Mouse (Mus musculus) liver, embryonic 13.5 days (tissue): ENCODE data around the gene Ripply3. TPM values are rescaled to one million over a fixed set of nuclear protein-coding genes. Genes with fewer than 3 reads are reported as not detected.
A peak's percentile ranks its signal among the peaks of the same experiment; 100 is the strongest.

Experiments used
- ATAC-seq: fragments of 200-750 bp; cut with Nextera tagmentation; 2 replicates; pipeline ENCODE4 v1.8.0; 2017; ENCODE audit warnings: low read depth, mild to moderate bottlenecking, moderate number of reproducible peaks, moderate library complexity
- DNase-seq: peaks from one replicate; pipeline ENCODE4 v3.0.0; 2022
- H3K27ac ChIP-seq: fragments of 300-500 bp; sonication (generic); 2 replicates; pipeline ENCODE4 v1.5.1; 2015; ENCODE audit warnings: moderate library complexity, mild to moderate bottlenecking, inconsistent platforms
- H3K27me3 ChIP-seq: fragments of 300-500 bp; sonication (generic); 2 replicates; pipeline ENCODE4 v1.6.1; 2015; ENCODE audit warnings: mild to moderate bottlenecking, inconsistent platforms
- H3K36me3 ChIP-seq: fragments of 300-500 bp; sonication (generic); 2 replicates; pipeline ENCODE4 v1.6.1; 2015; ENCODE audit warnings: mild to moderate bottlenecking, inconsistent platforms
- H3K4me1 ChIP-seq: fragments of 300-500 bp; sonication (generic); replicated peaks from 2 replicates; pipeline ENCODE4 v1.6.1; 2015; ENCODE audit warnings: inconsistent platforms
- H3K4me2 ChIP-seq: fragments of 300-500 bp; sonication (generic); 2 replicates; pipeline ENCODE4 v1.6.1; 2015; ENCODE audit warnings: inconsistent platforms, mild to moderate bottlenecking, moderate library complexity
- H3K4me3 ChIP-seq: fragments of 300-500 bp; sonication (generic); replicated peaks from 2 replicates; pipeline ENCODE4 v1.5.1; 2015; ENCODE audit warnings: mild to moderate bottlenecking, inconsistent platforms
- H3K9ac ChIP-seq: fragments of 300-500 bp; sonication (generic); 2 replicates; pipeline ENCODE4 v1.6.1; 2015; ENCODE audit warnings: mild to moderate bottlenecking, inconsistent platforms
- H3K9me3 ChIP-seq: fragments of 300-500 bp; sonication (generic); replicated peaks from 2 replicates; pipeline ENCODE4 v1.6.1; 2016; ENCODE audit warnings: inconsistent platforms
- WGBS: fragments of 180-500 bp; shearing (Covaris S2); methylation state at CpG from one replicate; pipeline ENCODE4 v1.1.7; 2015; ENCODE audit not compliant: insufficient replicate concordance; 5-methylcytosine and 5-hydroxymethylcytosine counted together
- polyA plus RNA-seq: library from polyadenylated mRNA; unstranded; fragments of >200 nt; fragmentation: Nextera tagmentation; extraction: Ambion mirVana; gene quantifications from 2 replicates; pipeline ENCODE4 v1.2.1, GENCODE M21; 2015

Gene Ripply3
- polyA plus RNA-seq, 1 experiment from 2014 or later, result 1.5 TPM

DNA sequence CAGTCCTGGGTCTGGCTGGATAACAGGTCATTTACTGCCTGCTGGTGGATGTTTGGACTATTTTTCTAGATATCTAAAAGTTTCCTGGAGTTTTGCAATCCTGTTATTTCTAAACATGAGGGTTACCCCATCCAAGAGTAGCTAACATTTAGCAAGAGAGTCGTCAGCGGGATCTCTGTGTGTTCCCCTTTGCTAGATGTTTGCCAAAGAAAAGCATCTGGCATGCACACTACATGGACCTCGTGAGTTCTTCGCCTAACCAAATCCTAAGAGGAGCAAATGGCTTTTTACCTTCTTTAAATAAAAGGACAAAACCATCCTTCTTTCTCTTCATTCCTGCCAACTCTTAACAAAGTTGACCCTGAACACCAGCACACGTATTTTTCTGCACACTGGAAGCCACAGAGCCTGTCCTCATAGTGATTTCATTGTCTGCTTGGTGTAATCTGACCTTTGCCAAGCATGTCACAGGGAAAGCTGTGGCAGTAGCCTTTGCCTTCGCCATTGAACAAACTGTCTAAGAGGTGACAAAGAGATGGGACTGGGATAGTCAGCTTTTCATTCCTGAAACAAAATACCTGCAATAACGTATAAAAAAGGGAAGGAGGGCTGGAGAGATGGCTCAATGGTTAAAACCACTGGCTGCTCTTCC lies 19.0 kb downstream of the Ripply3 start:
- ATAC-seq (no peak), DNase-seq (no peak)
- H3K27ac ChIP-seq, result no peak overlapping the region

GRCm38 (mm10) chr16:94348779-94349178 lies 20.6 kb downstream of the Ripply3 start:
- Histone ChIP-seq H3K4me3 (no peak overlapping the region), H3K9me3 (no peaks in the 10 kb centered on the region), H3K27me3 (no peaks in the 10 kb centered on the region), H3K4me1 (peaks cover 3% of the 10 kb centered on the region; the same call in 1 of the 2 replicates), H3K4me2 (no peak overlapping the region), H3K9ac (no peak overlapping the region), H3K27ac (no peak overlapping the region), H3K36me3 (no peaks in the 10 kb centered on the region)
- ATAC-seq, result no peak
- no peak for DNase-seq
- WGBS, result 77% methylated on average over 2 of the region's 2 CpGs

More for the DNA sequence above, 19.0 kb downstream of the Ripply3 start:
- H3K36me3 ChIP-seq, result no peaks in the 10 kb centered on the region
- no peaks in the 10 kb centered on the region for H3K27me3 ChIP-seq
- H3K4me3 ChIP-seq, result no peak overlapping the region
- no peak overlapping the region for H3K9ac ChIP-seq
- no peaks in the 10 kb centered on the region for H3K9me3 ChIP-seq
- WGBS, result 59% methylated on average over 7 of the region's 7 CpGs
- H3K4me1 ChIP-seq, result peaks cover 3% of the 10 kb centered on the region; the same call in 1 of the 2 replicates
- H3K4me2 ChIP-seq, result no peak overlapping the region

GRCm38 (mm10) chr16:94349588-94350286 lies 21.5 kb downstream of the Ripply3 start:
- Histone ChIP-seq H3K9me3 (no peaks in the 10 kb centered on the region), H3K4me2 (no peak overlapping the region), H3K4me1 (peaks cover 3% of the 10 kb centered on the region; the same call in 1 of the 2 replicates), H3K27ac (no peak overlapping the region), H3K27me3 (no peaks in the 10 kb centered on the region), H3K4me3 (no peak overlapping the region), H3K9ac (no peak overlapping the region), H3K36me3 (no peaks in the 10 kb centered on the region)
- WGBS, result 54% methylated on average over 11 of the region's 11 CpGs
- no peak for DNase-seq
- no peak for ATAC-seq

GRCm38 (mm10) chr16:94350287-94350677 lies 22.1 kb downstream of the Ripply3 start:
- no peak for DNase-seq
- Histone ChIP-seq H3K9ac (no peak overlapping the region), H3K27me3 (no peaks in the 10 kb centered on the region), H3K4me3 (no peak overlapping the region), H3K36me3 (no peaks in the 10 kb centered on the region), H3K4me2 (no peak overlapping the region), H3K27ac (no peak overlapping the region), H3K4me1 (peaks cover 3% of the 10 kb centered on the region; the same call in 1 of the 2 replicates), H3K9me3 (no peaks in the 10 kb centered on the region)
- WGBS, result 69% methylated on average over 10 of the region's 10 CpGs
- no peak for ATAC-seq

DNA sequence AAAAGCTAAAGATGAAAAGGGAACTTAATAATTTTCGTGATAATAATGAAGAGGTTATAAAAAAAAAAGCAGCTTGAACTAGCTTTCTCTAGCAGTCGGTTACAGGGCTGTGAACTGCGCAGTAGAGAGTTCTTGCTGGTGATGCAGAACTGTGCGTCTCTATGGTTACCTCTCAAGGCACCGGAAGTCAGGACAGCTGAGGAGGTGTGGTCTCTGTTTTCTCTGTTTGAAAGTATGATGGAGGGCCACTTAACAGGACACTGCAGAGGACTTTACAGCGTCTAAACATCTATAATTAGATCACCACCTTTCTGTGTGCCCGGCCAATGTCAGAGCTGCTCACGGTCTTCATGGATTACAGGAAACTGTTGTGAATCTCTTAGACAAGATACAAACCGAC lies 26.2 kb downstream of the Ripply3 start:
- H3K4me3 ChIP-seq, result no peak overlapping the region
- no peaks in the 10 kb centered on the region for H3K9me3 ChIP-seq
- DNase-seq (no peak), ATAC-seq (no peak)
- H3K27me3 ChIP-seq, result no peaks in the 10 kb centered on the region
- H3K4me1 ChIP-seq, result peaks cover 14% of the 10 kb centered on the region
- no peak overlapping the region for H3K4me2 ChIP-seq
- no peaks in the 10 kb centered on the region for H3K36me3 ChIP-seq
- no peak overlapping the region for H3K27ac ChIP-seq
- H3K9ac ChIP-seq, result no peak overlapping the region
- 28% methylated on average over 9 of the region's 9 CpGs for WGBS

- DNase-seq, result no peak
- ATAC-seq, result no peak
- Histone ChIP-seq H3K4me3 (no peak overlapping the region), H3K27me3 (no peaks in the 10 kb centered on the region), H3K4me1 (peaks cover 11% of the 10 kb centered on the region), H3K9me3 (no peaks in the 10 kb centered on the region), H3K27ac (no peak overlapping the region), H3K9ac (no peak overlapping the region), H3K4me2 (no peak overlapping the region), H3K36me3 (no peaks in the 10 kb centered on the region)
- WGBS, result 33% methylated on average over 7 of the region's 7 CpGs
Measured at GRCm38 (mm10) chr16:94356046-94356445, 27.8 kb downstream of the Ripply3 start.

DNA sequence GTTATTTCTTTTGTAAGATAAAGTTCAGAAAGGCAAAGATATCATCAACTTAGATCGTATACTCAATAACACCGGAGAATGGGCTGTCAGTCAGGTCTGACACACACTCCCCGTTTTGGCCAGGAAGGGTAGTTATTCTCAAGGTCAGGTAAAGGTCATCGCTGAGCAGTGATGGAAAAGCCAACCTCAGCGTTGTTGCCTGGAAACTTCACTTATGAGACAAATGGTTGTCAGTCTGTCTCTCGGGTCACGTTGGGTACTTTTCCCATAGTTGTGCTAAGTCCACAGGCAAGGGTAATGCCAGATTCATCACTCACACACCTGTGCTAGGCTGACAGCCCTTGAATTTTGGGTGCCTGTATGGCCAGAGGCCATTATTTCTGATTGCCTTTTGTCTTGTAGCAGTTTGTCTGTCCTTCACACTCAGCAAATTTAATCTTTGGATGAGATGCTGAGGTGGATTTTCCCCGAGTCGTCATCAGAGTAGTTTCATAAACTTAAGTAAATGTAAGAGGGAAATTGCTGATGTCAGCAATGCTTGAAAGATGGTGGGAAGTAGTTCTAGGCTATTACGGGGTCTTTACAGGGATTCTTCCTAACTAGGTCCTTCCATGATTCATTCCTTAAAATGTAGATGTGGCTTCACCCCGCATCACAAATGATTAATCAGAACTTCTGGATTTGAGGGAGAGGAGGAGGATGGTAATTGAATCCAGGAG lies 28.7 kb downstream of the Ripply3 start:
- Histone ChIP-seq H3K27me3 (no peaks in the 10 kb centered on the region), H3K9ac (no peak overlapping the region), H3K9me3 (no peaks in the 10 kb centered on the region), H3K4me2 (no peak overlapping the region), H3K36me3 (no peaks in the 10 kb centered on the region), H3K4me1 (peaks cover 11% of the 10 kb centered on the region), H3K4me3 (no peak overlapping the region), H3K27ac (no peak overlapping the region)
- DNase-seq (no peak), ATAC-seq (no peak)
- 66% methylated on average over 11 of the region's 11 CpGs for WGBS

DNA sequence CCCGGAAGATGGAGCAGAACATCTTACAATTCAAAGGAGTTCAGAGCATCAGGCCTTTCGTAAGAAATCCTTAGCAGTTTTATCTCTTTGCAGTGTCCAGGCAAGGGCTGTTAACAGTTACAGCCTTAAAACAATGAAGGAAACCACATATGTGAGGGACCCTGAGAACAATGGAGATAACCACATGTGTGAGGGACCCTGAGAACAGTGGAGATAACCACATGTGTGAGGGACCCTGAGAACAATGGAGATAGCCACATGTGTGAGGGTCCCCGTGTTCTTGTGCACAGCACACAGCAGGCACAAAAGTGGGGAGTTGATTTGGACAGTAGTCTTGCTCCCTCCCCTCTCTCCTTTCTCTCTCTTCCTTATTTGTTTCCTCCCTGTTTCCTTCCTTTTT lies 29.9 kb downstream of the Ripply3 start:
- DNase-seq, result no peak

DNA sequence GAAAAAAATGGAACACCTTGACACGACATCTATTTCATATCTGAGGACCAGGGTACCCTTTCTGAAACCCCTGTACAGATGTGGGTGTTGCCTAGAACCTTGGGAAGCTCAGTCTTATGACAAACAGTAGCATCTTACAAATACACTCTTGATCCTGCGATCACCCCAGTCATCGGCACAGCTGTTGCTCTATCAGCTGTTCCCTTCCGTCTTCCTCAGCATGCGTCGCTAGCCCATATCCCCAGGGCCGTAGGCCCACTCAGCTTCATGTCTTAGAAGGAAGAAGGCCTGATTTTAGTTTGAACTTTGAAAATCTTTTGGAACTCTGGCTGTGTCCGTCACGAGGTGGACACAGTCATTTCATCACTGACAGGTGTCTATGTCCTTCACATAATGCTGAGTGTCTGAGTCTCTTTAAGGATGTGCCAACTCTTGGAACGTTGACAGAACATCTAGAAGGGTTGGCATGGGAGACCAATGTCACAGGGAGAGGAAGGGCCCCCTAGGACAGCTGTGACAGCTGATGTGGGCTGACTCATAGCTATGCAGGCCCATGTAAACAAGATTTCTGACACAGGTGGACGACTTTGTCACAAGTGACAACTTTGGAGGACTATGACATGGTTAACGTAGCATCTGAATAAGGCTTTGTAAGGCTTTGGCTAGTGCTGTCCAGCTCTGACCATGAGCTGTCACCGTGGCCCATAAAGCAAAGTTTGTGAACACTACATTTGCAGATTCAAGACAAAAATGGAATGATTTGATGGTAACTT lies 32.5 kb downstream of the Ripply3 start:
- peaks cover 17% of the 10 kb centered on the region for H3K4me1 ChIP-seq
- DNase-seq (no peak), ATAC-seq (no peak)
- no peak overlapping the region for H3K4me2 ChIP-seq
- H3K27ac ChIP-seq, result no peak overlapping the region
- H3K36me3 ChIP-seq, result no peaks in the 10 kb centered on the region; the same call in 1 of the 2 replicates
- no peak overlapping the region for H3K9ac ChIP-seq
- no peaks in the 10 kb centered on the region for H3K9me3 ChIP-seq
- WGBS, result 68% methylated on average over 13 of the region's 13 CpGs
- H3K4me3 ChIP-seq, result no peak overlapping the region
- no peaks in the 10 kb centered on the region for H3K27me3 ChIP-seq

More for the DNA sequence above, 29.9 kb downstream of the Ripply3 start:
- Histone ChIP-seq H3K4me3 (no peak overlapping the region), H3K9ac (no peak overlapping the region), H3K27ac (no peak overlapping the region), H3K36me3 (no peaks in the 10 kb centered on the region), H3K4me2 (no peak overlapping the region), H3K4me1 (peaks cover 17% of the 10 kb centered on the region), H3K9me3 (no peaks in the 10 kb centered on the region), H3K27me3 (no peaks in the 10 kb centered on the region)
- peak; percentile 84 for ATAC-seq
- 18% methylated on average over 3 of the region's 3 CpGs for WGBS

- ATAC-seq (no peak), DNase-seq (no peak)
- no peak overlapping the region for H3K4me2 ChIP-seq
- no peak overlapping the region for H3K9ac ChIP-seq
- no peaks in the 10 kb centered on the region for H3K27me3 ChIP-seq
- peaks cover 17% of the 10 kb centered on the region for H3K4me1 ChIP-seq
- no peaks in the 10 kb centered on the region; the same call in 1 of the 2 replicates for H3K36me3 ChIP-seq
- no peak overlapping the region for H3K4me3 ChIP-seq
- H3K27ac ChIP-seq, result no peak overlapping the region
- 35% methylated on average over 10 of the region's 10 CpGs for WGBS
- no peaks in the 10 kb centered on the region for H3K9me3 ChIP-seq
Measured at GRCm38 (mm10) chr16:94362174-94362873, 34.1 kb downstream of the Ripply3 start.
